8 mouse cellular contexts compared by ENCODE assay signal in the genomic region with DNA sequence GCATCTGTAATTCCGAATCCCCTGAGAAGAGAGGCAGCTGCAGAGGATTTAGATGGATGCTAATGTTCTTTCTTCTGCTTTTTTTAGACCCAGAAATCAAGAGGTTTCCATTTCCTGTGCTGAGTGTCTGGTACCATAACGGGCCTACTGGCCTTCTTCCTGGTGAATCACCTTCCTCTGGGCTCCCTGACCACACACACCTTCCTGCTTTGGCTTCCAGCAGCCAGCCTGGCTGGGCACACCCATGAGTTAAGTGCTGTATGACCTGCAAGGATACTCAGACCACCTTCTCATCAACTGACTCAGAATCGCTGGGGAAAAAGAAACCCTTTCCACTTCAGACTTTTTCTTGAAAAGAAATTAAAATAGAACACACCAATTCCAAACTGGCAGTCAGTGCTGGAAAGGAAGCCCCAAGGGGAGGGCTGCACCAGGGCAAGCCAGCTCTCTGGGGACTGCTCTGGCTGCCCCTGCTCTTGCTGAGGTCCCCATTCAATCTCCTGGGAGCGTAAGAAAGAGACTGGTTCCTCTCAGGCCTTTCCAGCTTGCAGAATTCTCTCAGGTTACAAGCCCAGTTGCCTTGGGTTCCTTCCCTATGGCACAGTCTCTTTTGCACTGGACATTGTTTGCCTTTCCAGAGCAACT. TPM values are rescaled to one million over a fixed set of nuclear protein-coding genes. Genes with fewer than 3 reads are reported as not detected.
A peak's percentile ranks its signal among the peaks of the same experiment; 100 is the strongest.
DNase-seq lines count a peak whose midpoint lies in the region; ATAC-seq lines count a peak whose summit lies in the region.

No protein-coding gene starts in this region.

- no peaks in the 10 kb centered on the region for H3K27me3 ChIP-seq in heart, embryonic 10.5 days (ENCODE audit: insufficient read depth, poor library complexity, severe bottlenecking)
- H3K27me3 ChIP-seq in liver, embryonic 12.5 days (replicated peaks), result no peaks in the 10 kb centered on the region

- no peak overlapping the region for H3K4me3 ChIP-seq in heart, embryonic 10.5 days
- H3K4me3 ChIP-seq in liver, embryonic 12.5 days, result no peak overlapping the region

- peak overlapping the region; percentile 46 for H3K9ac ChIP-seq in liver, embryonic 12.5 days

- no peaks in the 10 kb centered on the region for H3K9me3 ChIP-seq in heart, embryonic 10.5 days
- H3K9me3 ChIP-seq in liver, embryonic 12.5 days (replicated peaks), result peaks cover 8% of the 10 kb centered on the region

- peak overlapping the region; percentile 19; the same call in 1 of the 2 replicates for H3K27ac ChIP-seq in heart, embryonic 10.5 days
- H3K27ac ChIP-seq in liver, embryonic 12.5 days, result peak overlapping the region; percentile 78

- ATAC-seq in liver, embryonic 12.5 days, result no peak
- no peak for ATAC-seq in megakaryocyte-erythroid progenitor cell, adult 5-6 weeks (replicated peaks; ENCODE audit: low FRiP score, low TSS enrichment, poor library complexity, severe bottlenecking)

- DNase-seq in adrenal gland, postnatal 10 days, result peak; percentile 65
- DNase-seq in adrenal gland, postnatal 4 days (ENCODE audit: low spot score in 2 of 2), result no peak
- DNase-seq in 3T3-L1 (ENCODE audit: low read depth, low spot score), result peak; percentile 68
- DNase-seq in heart, embryonic 10.5 days (ENCODE audit: low spot score), result no peak
- DNase-seq in layer of hippocampus, postnatal 14 days (ENCODE audit: low spot score in 2 of 2), result no peak
- DNase-seq in spleen, postnatal 4 days (ENCODE audit: low spot score in 2 of 2), result no peak

- H3K4me1 ChIP-seq in heart, embryonic 10.5 days, result no peaks in the 10 kb centered on the region; the same call in 1 of the 2 replicates
- peaks cover 89% of the 10 kb centered on the region for H3K4me1 ChIP-seq in liver, embryonic 12.5 days

- H3K36me3 ChIP-seq in heart, embryonic 10.5 days, result no peaks in the 10 kb centered on the region
- H3K36me3 ChIP-seq in liver, embryonic 12.5 days, result peaks cover 52% of the 10 kb centered on the region

- H3K4me2 ChIP-seq in liver, embryonic 12.5 days, result peak overlapping the region; percentile 25; the same call in 1 of the 2 replicates

- WGBS in heart, embryonic 10.5 days, result 64% methylated on average over 4 of the region's 4 CpGs
- 55% methylated on average over 4 of the region's 4 CpGs for WGBS in liver, embryonic 12.5 days (ENCODE audit: insufficient replicate concordance)

RNA-seq across cellular contexts. Expression of gene Endod1, which starts 15.7 kb away (rescaled TPM):
- total RNA-seq in adrenal gland, postnatal 10 days (2021), result 10 to 100 TPM; 13.6 to 15.8 TPM
- 10 to 100 TPM; 18.2 to 24.0 TPM for total RNA-seq in adrenal gland, postnatal 4 days (2021)
- 11.4 TPM in 2 replicates for polyA plus RNA-seq in heart, embryonic 10.5 days (2016; fragmentation: Nextera tagmentation; extraction: Ambion mirVana)
- polyA plus RNA-seq in liver, embryonic 12.5 days (2016; fragmentation: Nextera tagmentation; extraction: Ambion mirVana), result 36.8 and 40.3 TPM in 2 replicates
- 10 to 100 TPM; 47.3 to 49.6 TPM for total RNA-seq in layer of hippocampus, postnatal 14 days (2021)
- 28.0 and 34.4 TPM in 2 replicates for total RNA-seq in megakaryocyte-erythroid progenitor cell, adult 5-6 weeks (2014; fragmentation: Nextera tagmentation)
- 22.9 and 31.4 TPM in 2 replicates for total RNA-seq in megakaryocyte-erythroid progenitor cell, adult 5-6 weeks (2017)

Comparison
In these comparisons a context has a peak if more than half of its experiments do, and no peak if none do; other contexts are left out.
1. DNase-seq: peak in adrenal gland, postnatal 10 days (single experiment) and 3T3-L1 (single experiment); none in adrenal gland, postnatal 4 days (0 of 2), heart, embryonic 10.5 days (single experiment), layer of hippocampus, postnatal 14 days (0 of 2) and spleen, postnatal 4 days (0 of 2).